Mouse (Mus musculus) heart, postnatal 0 days (tissue): Measurements from ENCODE around the gene Nol12. TPM values are rescaled to one million over a fixed set of nuclear protein-coding genes. Genes with fewer than 3 reads are reported as not detected.

Experiments
- ATAC-seq: fragments of 200-750 bp; cut with Nextera tagmentation; 2 replicates; pipeline ENCODE4 v1.8.0; 2017; ENCODE audit warnings: low read depth, moderate number of reproducible peaks, moderate library complexity; ENCODE audit not compliant: insufficient read depth
- DNase-seq: peaks from one replicate; pipeline ENCODE4 v3.0.0-alpha.2; 2016; ENCODE audit warnings: low spot score
- H3K27ac ChIP-seq: fragments of 300-500 bp; sonication (generic); 2 replicates; pipeline ENCODE4 v1.5.1; 2014; ENCODE audit warnings: low read depth, mild to moderate bottlenecking
- H3K27me3 ChIP-seq: fragments of 300-500 bp; sonication (generic); 2 replicates; pipeline ENCODE4 v1.6.1; 2014; ENCODE audit warnings: low read length, mixed read lengths; ENCODE audit not compliant: control insufficient read depth, insufficient read depth
- H3K36me3 ChIP-seq: fragments of 300-500 bp; sonication (generic); replicated peaks from 2 replicates; pipeline ENCODE4 v1.6.1; 2014; ENCODE audit warnings: low read length, mixed read lengths; ENCODE audit not compliant: control insufficient read depth, insufficient read depth
- H3K4me1 ChIP-seq: fragments of 300-500 bp; sonication (generic); 2 replicates; pipeline ENCODE4 v1.6.1; 2014; ENCODE audit warnings: antibody characterized with exemption; ENCODE audit not compliant: control insufficient read depth, insufficient read depth
- H3K4me2 ChIP-seq: fragments of 300-500 bp; sonication (generic); 2 replicates; pipeline ENCODE4 v1.6.1; 2014; ENCODE audit warnings: low read depth, mild to moderate bottlenecking, low read length, moderate library complexity
- H3K4me3 ChIP-seq: fragments of 300-500 bp; sonication (generic); 2 replicates; pipeline ENCODE4 v1.5.1; 2014; ENCODE audit warnings: low read depth, low read length
- H3K9ac ChIP-seq: fragments of 300-500 bp; sonication (generic); replicated peaks from 2 replicates; pipeline ENCODE4 v1.6.1; 2014; ENCODE audit warnings: low read depth, low read length, mixed read lengths
- H3K9me3 ChIP-seq: fragments of 300-500 bp; sonication (generic); replicated peaks from 2 replicates; pipeline ENCODE4 v1.6.1; 2016; ENCODE audit warnings: low read length; ENCODE audit not compliant: control insufficient read depth
- CTCF ChIP-seq: IDR thresholded peaks from 2 replicates; pipeline ENCODE4 v1.5.1; 2016; ENCODE audit warnings: antibody characterized with exemption, control low read depth, low read depth
- EP300 ChIP-seq: IDR thresholded peaks from 2 replicates; pipeline ENCODE4 v1.6.1; 2016; ENCODE audit warnings: antibody characterized with exemption, low read depth
- WGBS: fragments of 180-500 bp; shearing (Covaris S2); extraction: QIAGEN DNeasy Blood & Tissue Kit; methylation state at CpG from one replicate; pipeline ENCODE4 v1.1.7; 2014; 5-methylcytosine and 5-hydroxymethylcytosine counted together
- polyA plus RNA-seq: library from polyadenylated mRNA; unstranded; fragments of >200 nt; fragmentation: Nextera tagmentation; extraction: Ambion mirVana; gene quantifications from 2 replicates; pipeline ENCODE4 v1.2.1, GENCODE M21; 2015
- total RNA-seq: library from RNA; depleted of rRNA; stranded (reverse); fragments of >200 nt; gene quantifications from 2 replicates; pipeline ENCODE4 v1.2.3, GENCODE M21; 2014; ENCODE audit warnings: low replicate concordance

Nol12 gene
- total and polyA plus RNA-seq, 2 experiments from 2014 or later, result 23.3 TPM; not detected in 1

- ATAC-seq (no peak), DNase-seq (no peak)
- H3K36me3 ChIP-seq, result no peaks in the 10 kb centered on the region
- no peak overlapping the region for H3K4me2 ChIP-seq
- H3K27ac ChIP-seq, result no peak overlapping the region
- H3K27me3 ChIP-seq, result 0 out of 2 replicates have a peak, but pooled peaks cover 8% of the 10 kb centered on the region
- H3K4me3 ChIP-seq, result no peak overlapping the region
- 51% methylated on average over 6 of the region's 6 CpGs for WGBS
- no peaks in the 10 kb centered on the region for H3K4me1 ChIP-seq
- no peak overlapping the region for H3K9ac ChIP-seq
- TF ChIP-seq EP300, result no peak
- no peak for TF ChIP-seq CTCF
- no peaks in the 10 kb centered on the region for H3K9me3 ChIP-seq
Measured at GRCm38 (mm10) chr15:78971626-78972025, 36.9 kb downstream of the Nol12 start.

- WGBS, result 62% methylated on average over 7 of the region's 7 CpGs
- H3K27ac ChIP-seq, result no peak overlapping the region
- no peaks in the 10 kb centered on the region for H3K36me3 ChIP-seq
- H3K4me3 ChIP-seq, result no peak overlapping the region
- peak; percentile 22 for DNase-seq
- TF ChIP-seq EP300 (no peak), CTCF (peak; percentile 53)
- ATAC-seq, result no peak
- H3K4me1 ChIP-seq, result peaks cover 7% of the 10 kb centered on the region
- no peaks in the 10 kb centered on the region for H3K9me3 ChIP-seq
- H3K4me2 ChIP-seq, result no peak overlapping the region
- no peak overlapping the region for H3K9ac ChIP-seq
- 0 out of 2 replicates have a peak, but pooled peaks cover 4% of the 10 kb centered on the region for H3K27me3 ChIP-seq
Measured at GRCm38 (mm10) chr15:78973950-78974349, 39.2 kb downstream of the Nol12 start.

- Histone ChIP-seq H3K9me3 (no peaks in the 10 kb centered on the region), H3K27me3 (0 out of 2 replicates have a peak, but pooled peaks cover 4% of the 10 kb centered on the region), H3K4me3 (no peak overlapping the region), H3K36me3 (no peaks in the 10 kb centered on the region), H3K4me2 (no peak overlapping the region), H3K27ac (no peak overlapping the region), H3K4me1 (peaks cover 18% of the 10 kb centered on the region), H3K9ac (no peak overlapping the region)
- DNase-seq (no peak), ATAC-seq (no peak)
- TF ChIP-seq EP300 (no peak), CTCF (no peak)
- 92% methylated on average over 8 of the region's 8 CpGs for WGBS
Measured at GRCm38 (mm10) chr15:78977676-78978159, 43.0 kb downstream of the Nol12 start.

- H3K27me3 ChIP-seq, result no peaks in the 10 kb centered on the region
- ATAC-seq (peak; percentile 42), DNase-seq (peak; percentile 78)
- H3K4me1 ChIP-seq, result peaks cover 21% of the 10 kb centered on the region
- no peaks in the 10 kb centered on the region for H3K36me3 ChIP-seq
- TF ChIP-seq CTCF (no peak), EP300 (no peak)
- no peak overlapping the region for H3K9ac ChIP-seq
- no peaks in the 10 kb centered on the region for H3K9me3 ChIP-seq
- H3K4me2 ChIP-seq, result no peak overlapping the region
- 13% methylated on average over 4 of the region's 4 CpGs for WGBS
- no peak overlapping the region for H3K4me3 ChIP-seq
- peak overlapping the region; percentile 47; the same call in 1 of the 2 replicates for H3K27ac ChIP-seq
Measured at GRCm38 (mm10) chr15:78978875-78979274, 44.1 kb downstream of the Nol12 start.

GRCm38 (mm10) chr15:78980084-78980483, 45.4 kb downstream of the Nol12 start:
- Histone ChIP-seq H3K27me3 (no peaks in the 10 kb centered on the region), H3K4me3 (no peak overlapping the region), H3K36me3 (no peaks in the 10 kb centered on the region), H3K4me1 (peaks cover 21% of the 10 kb centered on the region), H3K27ac (no peak overlapping the region), H3K9me3 (no peaks in the 10 kb centered on the region), H3K4me2 (no peak overlapping the region), H3K9ac (no peak overlapping the region)
- TF ChIP-seq EP300, result no peak
- TF ChIP-seq CTCF, result no peak
- WGBS, result 79% methylated on average over 4 of the region's 4 CpGs
- ATAC-seq, result no peak
- DNase-seq, result no peak
